Mouse (Mus musculus) monocyte, adult 2 months (primary cell): Measurements from ENCODE around the gene Oit3.
"Not testable (repeated sequence)": the region's sequence is repeated elsewhere in the genome, so short reads cannot be mapped to it uniquely, and the experiment has no call there.

ENCODE experiments used
- DNase-seq, 2 experiments: peaks; one replicate each; pipeline ENCODE4 v3.0.0; 2022; ENCODE audit warnings: low spot score in 2 of 2, low read depth in 1 of 2

Oit3 gene

DNA sequence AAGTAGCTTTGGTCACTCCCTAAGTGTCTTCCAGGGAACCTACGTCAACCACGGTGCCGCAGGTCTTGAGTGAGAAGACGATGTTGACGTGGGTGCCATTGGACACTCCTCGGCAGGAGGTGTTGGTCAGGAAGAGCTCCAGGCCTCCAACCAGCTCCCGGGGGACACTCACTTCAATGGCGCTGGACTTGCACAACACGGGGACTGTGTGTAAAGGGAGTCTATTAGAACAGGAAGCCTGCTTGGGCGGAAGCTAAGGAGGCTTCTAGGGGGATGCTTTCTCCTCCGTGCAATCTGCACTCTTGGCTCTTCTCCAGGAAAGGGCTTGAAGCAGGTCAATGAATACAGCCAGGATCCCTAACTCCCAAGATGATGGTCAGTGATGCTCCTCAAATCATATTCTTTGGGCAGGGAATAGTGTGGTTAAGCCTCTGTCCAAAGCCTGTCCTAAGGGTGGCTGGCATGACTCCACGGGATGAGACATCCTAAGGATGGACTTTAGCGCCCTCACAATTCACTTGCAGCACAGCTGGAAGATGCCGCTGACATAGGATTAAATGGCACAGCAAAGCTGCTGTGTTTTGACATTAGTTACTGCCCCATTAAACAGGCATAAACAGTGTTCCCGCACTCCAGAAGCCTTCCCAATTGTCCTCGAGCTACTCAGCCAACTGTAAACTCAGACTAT is 12.0 kb downstream of the Oit3 start:
- DNase-seq: no peak

DNA sequence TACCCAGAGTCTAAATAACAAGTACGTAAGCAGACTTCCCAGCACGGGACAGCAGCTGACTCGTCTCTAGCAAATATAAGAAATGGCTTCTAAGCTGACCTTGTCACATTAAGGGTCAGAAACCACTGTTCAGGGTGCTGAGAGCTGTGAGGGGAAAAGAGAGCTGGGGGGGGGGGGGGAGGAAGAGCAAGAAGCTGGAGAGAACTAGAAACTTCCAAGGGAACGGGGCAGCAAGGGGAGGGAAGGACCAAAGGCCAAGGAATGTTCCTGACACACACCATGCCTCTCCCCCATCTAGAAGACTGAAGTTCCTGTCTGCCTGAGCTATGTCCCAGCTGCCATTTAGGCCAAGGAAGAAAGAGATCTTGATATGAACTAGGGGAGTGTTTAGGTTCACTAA is 15.2 kb downstream of the Oit3 start:
- no peak for DNase-seq

DNA sequence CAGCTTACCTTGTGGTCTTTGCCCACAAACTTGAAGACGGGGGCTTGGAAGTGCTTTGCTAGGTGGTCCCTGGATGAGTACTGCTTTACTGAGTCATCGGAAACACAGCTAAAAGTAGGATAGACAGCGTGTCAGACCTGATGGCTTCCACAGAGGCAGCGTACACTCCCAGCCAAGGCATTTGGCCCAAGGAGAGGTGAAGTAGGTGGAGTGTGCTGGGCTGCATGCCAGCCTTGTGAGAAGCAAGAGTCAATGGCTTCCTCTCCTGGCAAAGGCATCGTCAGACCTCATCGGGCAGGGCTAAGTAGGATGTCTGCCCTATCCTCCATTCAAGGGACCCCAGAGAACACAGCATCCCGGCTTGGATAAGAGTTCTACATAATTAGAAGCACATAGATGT is 16.2 kb downstream of the Oit3 start:
- no peak for DNase-seq

DNA sequence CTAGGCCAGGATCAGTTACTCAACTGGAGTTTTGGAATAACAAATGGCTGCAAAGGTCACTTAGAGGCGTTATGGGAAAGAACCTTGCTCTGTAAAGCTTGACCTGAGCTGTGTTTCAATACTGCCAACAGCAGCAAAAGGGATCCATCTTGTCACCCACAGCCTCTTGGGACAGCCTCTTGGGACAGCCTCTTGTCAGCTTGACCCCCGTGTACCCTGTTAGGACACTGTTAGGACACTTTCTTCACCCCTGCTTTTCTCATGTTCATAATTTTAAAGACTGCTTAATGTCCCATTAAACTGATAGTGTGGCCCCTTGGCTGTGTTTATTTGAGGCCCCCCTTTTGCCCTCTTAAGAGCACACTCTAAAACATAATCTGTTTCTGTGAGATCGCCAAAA is 17.1 kb downstream of the Oit3 start:
- DNase-seq: no peak

DNA sequence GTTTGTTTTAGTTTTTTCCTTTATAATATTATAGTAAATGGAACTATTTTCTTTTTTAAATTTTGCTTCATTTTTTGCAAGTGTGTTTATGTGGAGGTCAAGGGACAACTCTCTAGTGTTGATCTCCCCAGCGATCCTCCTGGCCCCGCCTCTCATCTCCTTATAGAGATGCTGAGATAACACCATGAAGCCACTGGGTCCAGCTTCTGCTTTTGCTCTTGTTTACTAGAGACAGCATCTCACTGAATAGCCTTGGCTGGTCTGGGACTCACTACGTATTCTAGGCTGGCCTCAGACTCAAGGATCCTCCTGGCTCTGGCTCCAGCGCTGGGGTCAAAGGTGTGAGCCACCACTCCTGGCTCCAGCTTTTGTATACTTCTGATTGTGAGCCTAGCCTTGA is 22.1 kb downstream of the Oit3 start:
- DNase-seq: no peak

DNA sequence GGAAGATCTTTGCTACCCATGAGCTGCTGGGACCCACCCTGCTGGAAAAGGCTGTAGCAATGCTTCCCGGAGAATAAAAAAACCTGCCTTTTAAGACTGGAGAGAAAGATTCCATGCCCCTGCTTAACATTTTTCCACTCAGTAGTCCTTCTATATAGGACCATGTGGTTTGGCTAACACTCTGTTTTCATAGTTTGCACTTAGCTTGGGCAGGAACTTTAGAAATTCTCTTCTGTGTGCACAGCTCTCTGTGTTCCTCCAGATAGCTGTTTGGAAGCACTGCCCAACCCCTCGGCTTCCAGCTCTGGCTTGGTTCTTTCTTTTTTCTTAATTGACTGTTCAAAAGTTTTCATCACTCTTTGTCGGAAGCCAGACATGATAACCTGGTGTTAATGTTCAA is 25.0 kb downstream of the Oit3 start:
- no peak for DNase-seq

DNA sequence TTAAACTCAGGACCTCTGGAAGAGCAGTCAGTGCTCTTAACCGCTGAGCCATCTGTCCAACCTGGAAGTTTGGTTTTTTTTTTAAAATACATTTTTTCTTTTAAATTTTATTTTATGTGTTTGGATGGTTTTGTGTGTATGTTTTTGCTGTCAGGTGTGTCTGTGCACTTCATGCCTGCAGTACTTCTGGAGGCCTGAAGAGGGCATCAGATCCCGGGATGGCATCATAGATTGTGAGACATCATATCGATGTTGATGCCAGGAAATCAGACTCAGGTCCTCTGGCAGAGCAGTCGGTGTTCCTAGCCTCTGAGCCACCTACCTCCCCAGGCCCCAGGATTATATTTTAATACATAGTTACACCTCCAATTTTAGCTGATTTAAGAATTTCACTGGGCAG is 27.9 kb downstream of the Oit3 start:
- DNase-seq: no peak

DNA sequence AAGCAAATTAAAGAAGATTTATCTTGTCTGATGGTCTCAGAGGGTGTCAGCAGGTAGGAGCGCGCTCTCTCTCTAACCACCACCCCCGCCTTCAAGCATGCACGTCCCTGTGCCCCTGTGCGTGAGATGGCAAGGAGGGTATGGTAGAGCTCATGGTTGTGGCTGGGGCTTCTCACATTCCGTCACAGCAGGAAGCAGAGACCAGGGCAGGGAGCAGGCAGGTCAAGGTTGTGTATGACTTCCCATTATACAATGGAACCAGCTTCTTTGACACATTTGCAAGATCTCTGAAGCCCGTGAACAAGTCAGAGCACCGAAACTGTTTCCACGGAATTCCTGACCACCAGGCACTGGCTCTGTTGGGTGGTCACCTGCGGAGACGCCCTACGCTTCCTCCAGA is 31.3 kb downstream of the Oit3 start:
- DNase-seq: no peak

DNA sequence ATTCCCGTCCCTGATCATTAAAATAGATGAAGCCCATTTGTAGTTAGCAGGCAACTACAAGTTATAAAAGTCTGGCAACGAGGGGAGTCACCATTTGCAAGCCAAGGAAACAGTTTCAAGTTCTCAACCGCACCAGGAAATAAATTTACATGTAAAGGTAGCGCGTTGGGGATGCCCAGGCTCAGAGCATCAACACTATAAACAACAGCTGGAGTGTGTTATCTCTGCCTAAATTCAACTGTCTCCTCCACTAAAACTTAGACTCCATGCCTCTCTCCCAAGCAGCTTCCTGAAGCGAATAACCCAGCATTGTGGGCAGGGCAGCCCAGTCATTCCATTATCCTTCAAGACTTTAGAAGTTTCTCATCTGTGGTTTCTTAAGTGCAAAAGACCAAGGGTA is 33.1 kb downstream of the Oit3 start:
- no peak for DNase-seq

DNA sequence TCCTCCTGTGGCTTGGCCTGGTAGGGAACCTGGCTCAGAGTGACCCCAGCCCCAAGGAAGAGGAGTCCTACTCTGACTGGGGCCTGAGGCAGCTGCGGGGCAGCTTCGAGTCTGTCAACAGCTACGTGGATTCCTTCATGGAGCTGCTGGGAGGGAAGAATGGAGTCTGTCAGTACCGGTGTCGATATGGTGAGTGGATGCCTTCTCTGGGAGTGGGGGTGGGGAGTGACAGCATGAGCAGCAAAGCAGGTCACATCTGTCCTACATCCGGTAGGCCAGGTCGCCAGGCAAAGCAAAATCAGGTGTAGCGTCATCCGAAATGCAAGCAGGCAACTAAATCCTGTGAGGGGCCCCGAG is 37.8 kb downstream of the Oit3 start:
- no peak for DNase-seq

DNA sequence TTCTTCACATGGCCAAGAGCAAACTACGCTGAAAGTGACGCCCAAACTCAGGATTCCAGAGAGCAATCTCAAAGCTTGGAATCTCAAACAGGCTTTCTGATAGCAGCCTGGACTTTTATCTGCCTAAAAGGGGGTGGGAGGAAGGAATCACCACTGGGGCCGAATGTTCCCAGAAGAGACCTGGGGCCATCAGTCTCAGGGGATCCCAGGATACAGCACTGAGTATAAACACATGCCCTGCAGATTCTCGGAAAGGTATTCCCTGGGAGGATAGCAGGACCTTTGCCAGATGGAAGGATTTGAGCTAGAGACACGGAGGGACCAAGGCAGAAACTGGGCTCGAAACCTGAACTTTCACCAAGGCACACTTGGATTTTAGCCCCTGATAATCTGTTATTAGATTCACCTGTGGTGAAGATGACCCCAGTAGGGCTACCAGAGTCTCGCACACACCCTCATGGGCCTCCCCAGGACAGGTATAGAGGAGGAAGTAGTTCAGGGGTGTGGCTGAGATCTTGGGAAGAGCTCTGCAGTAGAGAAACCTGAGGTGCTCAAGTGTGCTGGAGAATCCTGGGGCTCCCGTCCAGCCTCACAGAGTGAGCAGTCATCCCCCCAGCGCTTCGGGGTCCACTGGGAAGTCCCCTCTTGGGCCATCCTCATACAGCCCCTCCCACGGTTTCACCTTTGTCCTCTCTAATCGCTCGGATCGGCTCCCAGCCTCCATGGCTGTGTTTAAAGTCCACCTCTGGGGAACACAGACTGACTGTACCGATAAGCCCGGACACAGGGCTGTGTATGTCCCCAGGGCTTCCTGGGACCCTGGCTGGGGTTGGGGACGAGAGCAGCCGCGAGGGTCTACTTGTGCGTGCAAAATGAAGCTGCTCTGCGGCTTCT is 38.4 kb downstream of the Oit3 start, which contains the start of gene Pla2g12b:
TSS of gene Pla2g12b (plus strand) at position 762 of the 894 bp plus-strand sequence.
- no peak for DNase-seq

DNA sequence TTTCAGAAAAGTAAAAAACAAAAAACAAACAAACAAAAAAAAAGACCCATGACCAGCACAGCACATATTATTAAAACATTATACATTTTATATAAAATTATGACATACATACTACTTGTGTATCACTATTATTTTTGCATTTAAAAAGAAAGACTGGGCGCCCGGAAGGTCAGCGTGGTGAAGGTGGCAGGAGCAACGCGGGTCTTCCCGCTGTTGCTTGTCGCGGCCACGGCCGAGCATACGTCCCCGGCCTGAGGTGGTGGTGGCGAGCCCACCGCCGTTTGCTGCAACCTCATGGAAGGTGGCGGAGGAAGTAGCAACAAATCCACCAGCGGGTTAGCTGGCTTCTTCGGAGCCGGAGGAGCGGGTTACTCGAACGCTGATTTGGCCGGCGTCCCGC is 46.1 kb downstream of the Oit3 start, which contains the start of gene Gm10273:
TSS of gene Gm10273 (plus strand) at position 172 of the 400 bp plus-strand sequence.
- DNase-seq: not testable (repeated sequence)

DNA sequence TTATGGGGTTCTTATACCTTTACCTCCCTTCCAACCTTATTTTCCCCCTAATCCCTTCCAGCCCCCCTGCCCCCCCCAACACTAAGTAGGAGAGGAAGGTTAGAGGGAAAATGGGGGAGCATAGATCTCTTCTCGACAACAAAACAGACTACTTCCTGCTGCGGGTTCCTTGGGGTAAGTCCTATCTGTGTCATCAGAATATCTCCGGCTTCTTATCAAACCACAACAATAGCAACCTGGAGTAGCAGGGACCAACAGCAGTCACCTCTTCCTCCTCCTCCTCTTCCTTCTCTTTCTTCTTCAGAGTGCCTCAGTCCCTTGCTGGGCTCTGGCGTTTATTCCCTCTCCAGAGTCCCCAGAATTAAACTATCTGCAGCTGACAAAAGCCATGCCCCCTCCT is 49.7 kb downstream of the Oit3 start:
- no peak for DNase-seq

DNA sequence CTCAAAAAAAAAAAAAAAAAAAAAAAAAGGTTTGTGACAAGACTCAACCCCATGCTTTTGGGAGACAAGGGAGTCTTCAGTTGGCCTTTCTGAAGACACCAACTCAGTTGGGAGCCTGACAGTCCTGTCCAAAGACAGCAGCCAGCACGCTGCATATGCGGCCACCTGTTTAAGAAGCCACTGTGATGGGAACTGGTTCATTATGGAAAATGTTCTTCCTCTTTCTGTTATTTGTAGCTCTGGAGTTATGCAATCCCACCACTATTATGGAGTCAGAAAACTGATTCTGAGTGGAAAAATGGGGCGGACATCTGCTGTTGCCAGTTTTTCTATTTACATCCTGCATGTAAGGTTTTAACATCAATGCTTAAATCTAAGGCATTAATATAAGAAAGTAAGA is 51.9 kb downstream of the Oit3 start:
- no peak for DNase-seq

DNA sequence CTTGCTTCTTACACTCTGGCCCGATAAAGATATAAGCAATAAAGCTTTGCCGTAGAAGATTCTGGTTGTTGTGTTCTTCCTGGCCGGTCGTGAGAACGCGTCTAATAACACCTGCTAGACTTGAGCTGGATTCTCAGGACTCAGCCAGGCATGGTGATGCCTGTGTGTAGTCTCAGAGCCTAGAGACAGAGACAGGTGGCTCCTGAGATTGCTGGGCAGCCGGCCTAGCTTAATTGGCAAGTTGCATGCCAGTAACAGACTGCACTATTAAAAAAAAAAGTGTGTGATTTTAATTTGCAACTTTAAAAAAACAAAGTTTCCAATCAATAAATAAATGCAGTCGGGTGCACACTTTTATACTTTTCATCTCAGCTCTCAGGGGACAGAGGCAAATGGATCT is 54.6 kb downstream of the Oit3 start:
- DNase-seq: no peak

DNA sequence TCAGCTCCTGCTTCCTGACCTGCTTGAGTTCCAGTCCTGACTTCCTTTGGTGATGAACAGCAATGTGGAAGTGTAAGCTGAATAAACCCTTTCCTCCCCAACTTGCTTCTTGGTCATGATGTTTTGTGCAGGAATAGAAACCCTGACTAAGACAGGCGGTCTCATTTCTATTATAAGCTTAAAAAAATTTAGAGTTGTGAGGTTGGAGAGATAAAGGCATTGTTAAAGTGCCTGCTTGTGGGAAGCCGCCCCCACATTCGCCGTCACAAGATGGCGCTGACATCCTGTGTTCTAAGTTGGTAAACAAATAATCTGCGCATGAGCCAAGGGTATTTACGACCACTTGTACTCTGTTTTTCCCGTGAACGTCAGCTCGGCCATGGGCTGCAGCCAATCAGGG is 60.0 kb downstream of the Oit3 start:
- not testable (repeated sequence) for DNase-seq

DNA sequence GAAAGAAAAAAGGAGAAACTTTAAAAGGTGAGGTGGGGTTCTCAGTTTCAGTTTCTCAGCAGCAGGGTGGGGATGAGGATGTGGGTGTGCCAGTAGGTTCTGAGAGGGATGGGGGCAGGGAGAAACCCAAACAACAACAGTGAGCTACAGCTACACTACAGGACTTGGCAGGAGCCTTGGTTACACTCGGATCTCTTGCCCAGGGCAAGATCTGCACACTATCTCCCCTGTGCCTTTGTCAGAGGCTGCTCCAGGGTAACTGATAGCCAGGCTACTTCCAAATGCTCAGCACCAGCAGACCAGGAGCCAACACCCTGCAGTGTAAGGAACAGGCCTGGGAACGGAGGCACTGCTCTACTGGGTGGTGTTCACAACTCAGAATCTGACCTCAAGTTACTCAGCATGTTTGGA is 61.2 kb downstream of the Oit3 start:
- no peak for DNase-seq

DNA sequence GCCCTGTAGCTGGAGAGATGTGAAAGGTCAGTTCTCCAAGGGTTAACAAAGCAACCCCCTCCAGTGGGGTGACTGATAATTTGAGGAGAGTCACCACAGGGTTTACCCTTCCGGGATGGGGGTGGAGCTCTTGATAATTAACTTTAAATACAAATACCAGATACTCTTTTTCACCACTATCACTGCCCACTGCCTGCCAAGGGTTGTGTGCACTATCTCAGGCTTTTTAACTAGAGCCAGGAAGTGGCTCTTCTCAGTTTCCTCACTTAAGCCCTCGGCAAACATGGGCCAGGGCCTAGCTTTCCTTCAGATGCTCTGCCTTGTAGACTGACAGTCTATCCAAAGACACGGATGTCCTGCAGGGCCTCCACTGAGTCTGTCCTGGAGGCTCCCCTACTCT is 61.7 kb downstream of the Oit3 start:
- no peak for DNase-seq

DNA sequence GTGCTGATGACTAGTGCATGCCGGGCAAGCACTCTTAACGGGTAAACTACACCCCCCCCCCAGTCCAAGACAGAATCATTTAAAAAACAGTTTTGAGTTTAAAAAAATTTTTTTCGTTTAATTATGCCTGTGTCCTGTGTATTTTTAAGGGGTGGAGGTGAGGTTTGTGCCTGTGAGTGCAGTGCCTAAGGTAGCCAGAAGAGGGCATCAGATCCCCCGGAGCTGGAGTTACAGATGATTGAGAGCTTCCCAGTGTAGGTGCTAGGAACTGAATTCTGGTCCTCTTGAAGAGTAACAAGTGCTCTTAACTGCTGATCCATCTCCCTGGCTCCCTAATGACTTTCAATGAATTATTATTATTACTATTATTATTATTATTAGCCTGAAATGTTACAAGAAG is 62.9 kb downstream of the Oit3 start:
- DNase-seq: no peak

DNA sequence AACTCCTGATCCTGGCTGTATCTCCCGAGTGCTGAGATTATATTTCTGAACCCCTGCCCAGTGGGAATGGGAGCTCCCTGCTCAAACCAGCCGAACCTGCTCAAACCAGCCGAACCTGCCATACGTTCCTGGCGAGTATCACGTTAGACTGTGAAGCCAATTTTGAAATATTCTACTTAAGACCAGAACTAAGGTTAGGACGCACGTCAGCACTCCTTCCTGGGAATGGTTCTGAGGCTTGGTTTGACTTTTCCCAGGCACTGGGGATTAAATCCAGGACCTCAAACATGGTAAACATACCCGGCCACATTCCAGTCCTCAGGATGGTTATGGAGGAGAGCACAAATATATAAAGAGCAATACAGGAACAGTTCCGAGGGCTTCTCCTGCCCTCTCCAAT is 63.7 kb downstream of the Oit3 start:
- no peak for DNase-seq
